Mouse (Mus musculus) central nervous system, embryonic 11.5 days (tissue): ENCODE data around the gene Stxbp2. TPM values are rescaled to one million over a fixed set of nuclear protein-coding genes. Genes with fewer than 3 reads are reported as not detected.

Source experiments
- polyA plus RNA-seq: library from polyadenylated mRNA; depleted of rRNA; stranded (reverse); fragments of >200 nt; gene quantifications from 2 replicates; pipeline ENCODE4 v1.2.3, GENCODE M21; 2012; rRNA removed

The Stxbp2 gene
- polyA plus RNA-seq: 36.9 and 53.7 TPM in 2 replicates

GRCm38 (mm10) chr8:3630647-3631477 is at the start of gene Stxbp2:
Gene Stxbp2, plus strand, starts transcription at chr8:3630955.

GRCm38 (mm10) chr8:3586993-3587390 is 43.8 kb upstream of the Stxbp2 start, which contains the start of gene Camsap3:
Gene Camsap3, plus strand, starts transcription at chr8:3587293.

GRCm38 (mm10) chr8:3621199-3621970 is 9.4 kb upstream of the Stxbp2 start, which contains the start of the genes Xab2 and Pet100:
Gene Xab2, minus strand, starts transcription at chr8:3621316.
Gene Pet100, plus strand, starts transcription at chr8:3621548.

GRCm38 (mm10) chr8:3625445-3625844 is 5.3 kb upstream of the Stxbp2 start, which contains the start of gene Pcp2:
Gene Pcp2, minus strand, starts transcription at chr8:3625545.

GRCm38 (mm10) chr8:3655526-3655925 is 24.8 kb downstream of the Stxbp2 start, which contains the start of gene Retn:
Gene Retn, plus strand, starts transcription at chr8:3655770.

GRCm38 (mm10) chr8:3665507-3665906 is 34.8 kb downstream of the Stxbp2 start, which contains the start of gene Mcemp1:
Gene Mcemp1, plus strand, starts transcription at chr8:3665754.

GRCm38 (mm10) chr8:3671980-3672491 is 41.3 kb downstream of the Stxbp2 start, which contains the start of gene Fcor:
Gene Fcor, minus strand, starts transcription at chr8:3672362.

GRCm38 (mm10) chr8:3676131-3676992 is 45.6 kb downstream of the Stxbp2 start, which contains the start of gene Trappc5:
Gene Trappc5, plus strand, starts transcription at chr8:3676299.

Other genes with a start within 250 kb of the Stxbp2 start
- gene Arhgef18, start 237.9 kb upstream of the Stxbp2 start, polyA plus RNA-seq: 23.7 and 31.7 TPM in 2 replicates
- 2.8 and 5.1 TPM in 2 replicates for gene Pex11g, start 163.3 kb upstream of the Stxbp2 start, polyA plus RNA-seq
- 0.17 TPM in 1 of 2 replicates, not detected in the other for gene Tex45, start 160.1 kb upstream of the Stxbp2 start, polyA plus RNA-seq
- gene Zfp358, start 137.8 kb upstream of the Stxbp2 start, polyA plus RNA-seq: 65.4 and 81.6 TPM in 2 replicates
- 127 and 133 TPM in 2 replicates for gene Mcoln1, start 130.5 kb upstream of the Stxbp2 start, polyA plus RNA-seq
- gene Pnpla6, start 115.6 kb upstream of the Stxbp2 start, polyA plus RNA-seq: 32.3 and 37.8 TPM in 2 replicates
- 4.3 and 5.4 TPM in 2 replicates for gene C330021F23Rik, start 63.0 kb upstream of the Stxbp2 start, polyA plus RNA-seq
- 21.2 and 22.0 TPM in 2 replicates for gene Camsap3, start 43.7 kb upstream of the Stxbp2 start, polyA plus RNA-seq
- gene Xab2, start 9.6 kb upstream of the Stxbp2 start, polyA plus RNA-seq: 66.9 and 67.5 TPM in 2 replicates
- 69.2 and 71.1 TPM in 2 replicates for gene Pet100, start 9.4 kb upstream of the Stxbp2 start, polyA plus RNA-seq
- gene Pcp2, start 5.4 kb upstream of the Stxbp2 start, polyA plus RNA-seq: 1.6 TPM in 1 of 2 replicates, not detected in the other
- gene Retn, start 24.8 kb downstream of the Stxbp2 start, polyA plus RNA-seq: 0.14 and 0.26 TPM in 2 replicates
- 0.08 and 0.21 TPM in 2 replicates for gene Mcemp1, start 34.8 kb downstream of the Stxbp2 start, polyA plus RNA-seq
- gene Fcor, start 41.4 kb downstream of the Stxbp2 start, polyA plus RNA-seq: 3.5 and 7.5 TPM in 2 replicates
- gene Trappc5, start 45.3 kb downstream of the Stxbp2 start, polyA plus RNA-seq: 34.4 and 42.6 TPM in 2 replicates
- not detected in 2 replicates for gene Fcer2a, start 63.2 kb downstream of the Stxbp2 start, polyA plus RNA-seq
- gene Clec4g, start 89.7 kb downstream of the Stxbp2 start, polyA plus RNA-seq: 0.27 and 0.36 TPM in 2 replicates
- not detected in 2 replicates for gene Cd209a, start 118.0 kb downstream of the Stxbp2 start, polyA plus RNA-seq
- gene Cd209e, start 223.4 kb downstream of the Stxbp2 start, polyA plus RNA-seq: not detected in 2 replicates
- not detected in 2 replicates for gene Cd209d, start 247.6 kb downstream of the Stxbp2 start, polyA plus RNA-seq